Mouse (Mus musculus) olfactory bulb, adult 2 months (tissue): Measurements from ENCODE around the gene Zfp691.

Experiments used
- CTCF ChIP-seq: fragments of 200-500 bp; IDR thresholded peaks from 2 replicates; pipeline ENCODE4 v1.5.1; 2012; ENCODE audit warnings: low read depth, mild to moderate bottlenecking, low read length, moderate library complexity; ENCODE audit not compliant: insufficient read depth
- POLR2A ChIP-seq: fragments of 200-500 bp; IDR thresholded peaks from 2 replicates; pipeline ENCODE4 v1.6.1; 2012; ENCODE audit warnings: mild to moderate bottlenecking, low read depth, low read length, moderate library complexity; ENCODE audit not compliant: insufficient read depth

DNA sequence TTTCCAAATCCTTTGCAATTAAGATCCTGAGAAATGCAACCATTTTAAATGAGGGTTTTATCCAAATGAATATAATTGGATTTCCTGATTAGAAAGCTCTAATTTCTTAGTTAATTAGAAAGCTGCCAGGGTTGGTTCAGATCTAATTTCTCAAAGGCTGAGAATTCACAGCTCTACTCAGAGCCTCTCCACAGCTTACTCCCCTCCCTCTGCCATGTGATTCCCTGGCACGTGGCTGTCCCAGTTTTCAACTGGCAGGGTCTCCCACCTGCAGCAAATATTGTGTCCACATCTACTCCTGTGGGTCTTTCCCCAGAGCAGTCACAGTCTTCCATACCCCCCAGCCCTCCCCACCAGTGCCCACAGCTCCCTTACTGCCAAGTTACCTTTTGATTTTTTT lies 9.5 kb upstream of the Zfp691 start:
- TF ChIP-seq CTCF (no peak), POLR2A (no peak)
